Mouse (Mus musculus) bone marrow macrophage, adult 2 months (primary cell): Measurements from ENCODE around the gene Csf2rb. TPM values are rescaled to one million over a fixed set of nuclear protein-coding genes. Genes with fewer than 3 reads are reported as not detected.

Source experiments
- H3K27ac ChIP-seq: 2 replicates; pipeline ENCODE4 v1.5.1; 2012; ENCODE audit warnings: low read depth, low read length; ENCODE audit not compliant: insufficient read depth
- H3K4me1 ChIP-seq: 2 replicates; pipeline ENCODE4 v1.6.1; 2012; ENCODE audit warnings: low read length; ENCODE audit not compliant: control insufficient read depth, insufficient read depth
- H3K4me3 ChIP-seq: 2 replicates; pipeline ENCODE4 v1.5.1; 2012; ENCODE audit warnings: mild to moderate bottlenecking, low read length, moderate library complexity; ENCODE audit not compliant: insufficient read depth
- CTCF ChIP-seq: IDR thresholded peaks from 2 replicates; pipeline ENCODE4 v1.5.1; 2012; ENCODE audit warnings: low read depth, mild to moderate bottlenecking, low read length, moderate library complexity
- POLR2A ChIP-seq: IDR thresholded peaks from 2 replicates; pipeline ENCODE4 v1.6.1; 2012; ENCODE audit warnings: mild to moderate bottlenecking, low read depth, low read length, borderline replicate concordance
- polyA plus RNA-seq: library from polyadenylated mRNA; stranded (reverse); fragments of >200 nt; gene quantifications from 2 replicates; pipeline ENCODE4 v1.2.4, GENCODE M21; 2012; ENCODE audit not compliant: missing spikeins, insufficient read depth, insufficient read length

Csf2rb gene
- polyA plus RNA-seq, 1 experiment = 193 TPM

DNA sequence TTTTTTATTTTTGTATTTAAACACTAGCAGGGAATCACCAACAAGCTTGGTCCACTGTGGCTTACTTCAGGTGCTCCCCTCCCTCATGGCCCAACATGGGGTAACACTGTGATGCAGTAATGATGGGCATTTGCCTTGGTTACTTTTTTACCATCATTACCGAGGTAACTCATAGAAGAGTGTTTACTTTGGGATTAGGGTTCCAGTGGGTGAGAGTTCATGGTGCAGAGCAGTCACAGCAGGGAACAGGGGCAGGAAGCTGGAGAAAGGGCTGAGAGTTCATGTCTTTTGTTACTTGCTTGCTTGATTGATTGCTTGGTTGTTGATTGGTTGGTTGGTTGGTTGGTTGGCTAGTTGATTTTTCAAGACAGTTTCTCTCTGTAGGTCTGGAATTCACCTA lies 18.1 kb downstream of the Csf2rb start:
- Histone ChIP-seq H3K27ac (no peak overlapping the region), H3K4me3 (no peak overlapping the region), H3K4me1 (no peaks in the 10 kb centered on the region)
- no peak for TF ChIP-seq CTCF
- no peak for TF ChIP-seq POLR2A

- TF ChIP-seq POLR2A (no peak), CTCF (no peak)
- Histone ChIP-seq H3K4me3 (no peak overlapping the region), H3K4me1 (no peaks in the 10 kb centered on the region), H3K27ac (no peak overlapping the region)
These were observed 19.0 kb downstream of the Csf2rb start for GRCm38 (mm10) chr15:78344567-78344966.

DNA sequence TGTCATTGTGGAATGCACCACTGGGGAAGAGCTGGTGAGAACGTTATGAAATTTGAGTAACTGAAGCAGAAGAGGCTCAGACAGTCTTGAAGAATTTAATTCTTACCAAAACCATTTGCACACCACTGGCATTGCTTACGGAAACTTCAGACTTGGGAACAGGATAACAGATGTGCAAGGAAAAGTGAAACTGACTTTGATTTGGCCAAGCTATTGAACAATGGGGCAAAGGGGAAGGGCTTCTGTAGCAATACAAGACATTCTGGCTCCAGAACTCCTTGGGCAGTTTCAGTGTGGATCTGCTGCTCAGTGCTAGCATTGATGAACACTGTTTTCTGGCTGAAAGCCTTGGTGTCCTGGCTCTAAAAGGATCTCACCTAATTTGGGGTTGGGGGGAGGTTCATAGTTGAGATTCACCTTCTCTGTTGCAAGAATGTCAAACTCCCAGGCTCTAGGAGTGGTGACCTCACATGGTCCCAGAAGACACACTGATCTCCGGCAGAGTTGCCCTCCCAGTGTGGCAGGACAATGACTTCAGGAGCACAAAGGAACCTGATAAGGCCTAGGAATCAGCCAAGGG lies 26.1 kb downstream of the Csf2rb start:
- no peak overlapping the region for H3K27ac ChIP-seq
- no peak for TF ChIP-seq CTCF
- no peak for TF ChIP-seq POLR2A
- no peak overlapping the region for H3K4me3 ChIP-seq
- peaks cover 24% of the 10 kb centered on the region for H3K4me1 ChIP-seq

DNA sequence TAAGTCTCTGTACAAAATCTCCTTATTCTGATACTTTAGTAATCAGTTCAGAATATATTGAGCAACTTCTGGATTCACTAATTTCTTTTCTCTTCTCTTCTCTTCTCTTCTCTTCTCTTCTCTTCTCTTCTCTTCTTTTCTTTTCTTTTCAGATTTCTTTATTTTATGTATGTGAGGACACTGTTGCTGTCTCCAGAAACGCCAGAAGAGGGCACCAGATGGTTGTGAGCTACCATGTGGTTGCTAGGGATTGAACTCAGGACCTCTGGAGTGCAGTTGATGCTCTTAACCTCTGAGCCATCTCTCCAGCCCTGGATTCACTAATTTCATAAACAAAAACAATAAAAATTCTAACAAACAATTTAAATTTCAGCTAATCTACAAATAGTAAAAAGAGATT lies 29.4 kb downstream of the Csf2rb start:
- Histone ChIP-seq H3K4me3 (no peak overlapping the region), H3K27ac (peak overlapping the region; percentile 48; the same call in 1 of the 2 replicates), H3K4me1 (peaks cover 24% of the 10 kb centered on the region)
- TF ChIP-seq CTCF (peak; percentile 41; the same call in 1 of the 2 replicates), POLR2A (no peak)

- Histone ChIP-seq H3K4me1 (peaks cover 24% of the 10 kb centered on the region), H3K4me3 (no peak overlapping the region), H3K27ac (peak overlapping the region; percentile 48; the same call in 1 of the 2 replicates)
- no peak for TF ChIP-seq POLR2A
- no peak for TF ChIP-seq CTCF
These were observed 30.0 kb downstream of the Csf2rb start for GRCm38 (mm10) chr15:78355548-78355947.

- TF ChIP-seq POLR2A (no peak), CTCF (no peak)
These were observed 40.4 kb downstream of the Csf2rb start for GRCm38 (mm10) chr15:78365916-78366315.

GRCm38 (mm10) chr15:78366875-78367274 lies 41.3 kb downstream of the Csf2rb start:
- Histone ChIP-seq H3K4me1 (peaks cover 25% of the 10 kb centered on the region), H3K27ac (no peak overlapping the region), H3K4me3 (no peak overlapping the region)
- no peak for TF ChIP-seq POLR2A
- no peak for TF ChIP-seq CTCF

More at GRCm38 (mm10) chr15:78365916-78366315, 40.4 kb downstream of the Csf2rb start:
- Histone ChIP-seq H3K4me3 (no peak overlapping the region), H3K4me1 (peaks cover 25% of the 10 kb centered on the region), H3K27ac (no peak overlapping the region)

DNA sequence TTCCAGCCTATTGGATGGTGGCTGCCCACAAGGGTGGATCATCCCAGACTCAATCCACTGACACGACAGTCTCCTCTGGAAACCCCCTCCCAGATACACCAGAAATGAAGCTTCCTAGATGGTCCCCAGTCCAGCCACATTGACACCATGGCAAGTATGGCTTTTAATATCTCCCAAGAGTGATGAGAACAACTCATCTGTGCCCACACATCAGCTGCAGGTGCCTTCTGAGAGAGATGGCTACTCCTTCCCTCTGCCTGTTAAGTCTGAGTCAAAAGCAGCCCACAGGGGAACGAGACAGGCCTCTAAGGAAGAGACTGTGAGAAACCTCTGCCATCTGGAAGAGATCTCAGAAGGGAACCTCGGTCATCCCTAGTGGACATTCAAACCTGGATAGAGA lies 42.3 kb downstream of the Csf2rb start:
- H3K4me3 ChIP-seq = no peak overlapping the region
- TF ChIP-seq CTCF (no peak), POLR2A (no peak)
- peaks cover 34% of the 10 kb centered on the region for H3K4me1 ChIP-seq
- H3K27ac ChIP-seq = no peak overlapping the region

DNA sequence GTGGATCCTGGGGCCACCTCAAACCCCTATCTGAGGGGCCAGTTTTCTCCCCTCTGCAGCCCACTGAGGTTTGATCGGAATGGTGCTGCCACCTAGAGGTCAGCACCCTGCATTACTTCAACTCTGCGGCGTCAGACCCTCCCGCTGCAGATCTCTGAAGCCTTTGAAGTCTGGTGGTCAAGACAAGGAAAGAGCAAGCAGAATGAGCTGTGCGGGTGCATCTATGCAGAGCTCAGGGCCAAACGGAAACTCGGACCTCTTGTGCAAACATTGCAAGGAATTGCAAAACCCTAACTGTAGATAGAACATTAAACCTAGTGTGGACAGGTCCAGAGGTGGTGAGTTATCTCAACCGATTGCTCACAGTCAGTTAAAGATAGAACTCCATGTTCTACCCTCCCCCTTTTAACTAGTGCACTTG lies 43.4 kb downstream of the Csf2rb start:
- TF ChIP-seq CTCF (peak; percentile 93), POLR2A (no peak)
- Histone ChIP-seq H3K27ac (no peak overlapping the region), H3K4me1 (peaks cover 37% of the 10 kb centered on the region), H3K4me3 (no peak overlapping the region)

DNA sequence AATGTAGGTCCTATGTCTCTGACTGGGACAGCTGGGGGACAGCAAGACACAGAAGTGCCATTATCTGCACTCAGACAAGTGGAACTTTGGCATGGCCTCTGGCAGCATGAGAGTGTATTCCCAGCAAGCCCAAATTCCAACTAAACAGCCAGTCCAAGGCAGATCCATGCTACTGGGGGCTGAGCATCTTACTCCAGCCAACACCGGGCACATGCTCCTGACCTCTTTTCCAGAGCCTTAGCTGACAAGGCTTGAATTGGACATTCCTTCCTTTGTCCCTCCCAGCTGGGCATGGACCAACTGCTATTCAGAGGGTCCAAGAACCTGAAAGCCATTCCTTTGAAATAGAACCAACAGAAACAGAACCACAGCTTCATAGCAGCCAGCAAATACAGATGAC lies 44.1 kb downstream of the Csf2rb start:
- Histone ChIP-seq H3K27ac (no peak overlapping the region), H3K4me3 (no peak overlapping the region), H3K4me1 (peaks cover 40% of the 10 kb centered on the region)
- TF ChIP-seq CTCF (no peak), POLR2A (no peak)
